Mouse (Mus musculus): ENCODE data around the gene Upk3bl. TPM values are rescaled to one million over a fixed set of nuclear protein-coding genes. Genes with fewer than 3 reads are reported as not detected.
A peak's percentile ranks its signal among the peaks of the same experiment; 100 is the strongest.
"Not testable (repeated sequence)": the region's sequence is repeated elsewhere in the genome, so short reads cannot be mapped to it uniquely, and the experiment has no call there.

The Upk3bl gene
- polyA plus RNA-seq, 1 experiment from 2014 or later, result 59.3 TPM

DNA sequence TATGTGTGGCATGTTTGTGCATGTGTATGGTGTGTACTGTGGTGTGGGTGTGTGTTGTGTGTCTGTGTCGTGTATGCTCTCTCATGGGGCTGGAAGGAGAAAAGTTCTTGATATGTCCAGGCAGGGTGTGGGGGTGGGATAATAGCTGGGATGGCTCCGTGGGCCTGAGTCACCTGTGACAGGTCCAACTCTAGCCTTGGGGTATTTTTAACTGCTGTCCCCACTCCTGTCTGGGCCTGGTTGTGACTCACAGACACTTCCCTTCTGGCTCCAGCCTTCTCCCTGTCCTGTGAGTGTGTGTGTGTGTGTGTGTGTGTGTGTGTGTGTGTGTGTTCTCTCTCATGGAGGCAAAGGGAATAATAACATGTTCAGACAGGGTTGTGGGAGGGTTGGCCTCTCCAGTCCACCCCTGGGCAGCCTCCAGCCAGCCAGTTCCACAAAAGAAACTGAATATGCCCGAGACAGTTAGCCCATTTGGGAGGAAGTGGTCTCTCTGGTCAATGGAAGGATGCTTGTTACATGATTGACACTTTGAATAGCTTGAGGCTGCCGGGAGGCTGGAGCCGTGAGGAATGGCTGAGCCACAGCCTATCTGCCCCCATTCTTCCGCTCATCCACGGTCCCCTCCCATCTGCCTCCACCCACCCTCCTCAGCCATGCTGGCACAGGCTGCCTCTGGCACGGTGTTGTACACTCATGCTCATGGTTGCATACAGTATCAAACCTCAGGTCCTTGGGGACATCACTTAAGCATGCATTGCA is 40.1 kb downstream of the Upk3bl start:
- 47% methylated on average over 8 of the region's 8 CpGs for WGBS
- ATAC-seq (ENCODE audit: insufficient number of reproducible peaks, low FRiP score, low TSS enrichment, low read depth), result no peak; the same call in 1 of the 2 replicates
- H3K36me3 ChIP-seq, result peaks cover 16% of the 10 kb centered on the region; the same call in 1 of the 2 replicates
- H3K4me2 ChIP-seq, result no peak overlapping the region
- H3K27ac ChIP-seq, result no peak overlapping the region
- no peaks in the 10 kb centered on the region for H3K9me3 ChIP-seq
- H3K4me3 ChIP-seq, result no peak overlapping the region
- no peak overlapping the region for H3K9ac ChIP-seq
- 0 out of 2 replicates have a peak, but pooled peaks cover under 1% of the 10 kb centered on the region for H3K4me1 ChIP-seq
- peaks cover under 1% of the 10 kb centered on the region; the same call in 1 of the 2 replicates for H3K27me3 ChIP-seq

DNA sequence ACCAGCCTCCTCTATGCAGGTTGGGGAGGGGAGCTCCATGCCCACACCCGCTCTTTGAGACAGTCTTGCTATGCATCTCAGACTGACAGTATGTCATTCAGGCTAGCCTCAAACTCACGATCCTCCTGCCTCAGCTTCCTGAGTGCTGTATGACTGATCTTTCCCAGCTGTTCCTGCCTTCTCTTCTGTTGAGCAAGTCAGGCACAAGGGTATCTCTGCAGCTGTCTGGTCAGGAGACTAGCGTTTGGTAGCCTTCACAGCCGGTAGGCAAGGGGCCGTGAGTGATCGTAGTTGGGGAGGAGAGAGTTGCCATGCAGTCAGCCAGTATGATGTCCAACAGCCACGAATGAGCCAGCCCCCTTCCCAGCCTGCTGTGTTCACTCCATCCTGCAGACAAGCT is 40.8 kb downstream of the Upk3bl start:
- Histone ChIP-seq H3K27me3 (no peaks in the 10 kb centered on the region), H3K9ac (no peak overlapping the region), H3K4me3 (no peak overlapping the region), H3K27ac (no peak overlapping the region), H3K36me3 (peaks cover 16% of the 10 kb centered on the region; the same call in 1 of the 2 replicates), H3K4me1 (no peaks in the 10 kb centered on the region), H3K9me3 (no peaks in the 10 kb centered on the region), H3K4me2 (no peak overlapping the region)
- WGBS, result 71% methylated on average over 7 of the region's 7 CpGs
- ATAC-seq (ENCODE audit: insufficient number of reproducible peaks, low FRiP score, low TSS enrichment, low read depth), result no peak

DNA sequence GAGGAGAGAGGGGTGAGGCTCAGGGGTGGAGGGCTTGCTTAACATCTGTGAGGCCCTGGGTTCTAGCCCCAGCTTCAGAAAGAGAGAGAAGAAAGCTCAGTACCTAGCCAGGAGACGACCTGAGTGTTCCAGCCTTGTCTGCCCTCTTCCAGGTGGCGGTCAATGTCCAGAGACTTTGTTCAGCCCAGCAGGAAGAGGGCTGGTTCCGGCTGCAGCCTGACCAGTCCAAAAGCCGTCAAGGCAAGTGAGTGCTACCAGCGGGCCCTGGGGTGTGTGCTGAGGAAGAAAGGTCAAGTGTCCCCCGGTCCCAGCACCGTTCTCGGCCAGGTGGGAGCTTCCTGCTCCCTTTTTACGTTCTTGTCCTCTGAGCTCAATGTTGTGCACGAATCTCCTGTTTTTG is 44.2 kb downstream of the Upk3bl start:
- no peak for ATAC-seq (ENCODE audit: insufficient number of reproducible peaks, low FRiP score, low TSS enrichment, low read depth)
- H3K27me3 ChIP-seq, result peaks cover 17% of the 10 kb centered on the region
- H3K4me2 ChIP-seq, result no peak overlapping the region
- H3K9ac ChIP-seq, result no peak overlapping the region
- H3K36me3 ChIP-seq, result peaks cover 9% of the 10 kb centered on the region; the same call in 1 of the 2 replicates
- peaks cover 9% of the 10 kb centered on the region for H3K4me1 ChIP-seq
- H3K27ac ChIP-seq, result no peak overlapping the region
- 85% methylated on average over 10 of the region's 10 CpGs for WGBS
- no peaks in the 10 kb centered on the region for H3K9me3 ChIP-seq
- no peak overlapping the region for H3K4me3 ChIP-seq

DNA sequence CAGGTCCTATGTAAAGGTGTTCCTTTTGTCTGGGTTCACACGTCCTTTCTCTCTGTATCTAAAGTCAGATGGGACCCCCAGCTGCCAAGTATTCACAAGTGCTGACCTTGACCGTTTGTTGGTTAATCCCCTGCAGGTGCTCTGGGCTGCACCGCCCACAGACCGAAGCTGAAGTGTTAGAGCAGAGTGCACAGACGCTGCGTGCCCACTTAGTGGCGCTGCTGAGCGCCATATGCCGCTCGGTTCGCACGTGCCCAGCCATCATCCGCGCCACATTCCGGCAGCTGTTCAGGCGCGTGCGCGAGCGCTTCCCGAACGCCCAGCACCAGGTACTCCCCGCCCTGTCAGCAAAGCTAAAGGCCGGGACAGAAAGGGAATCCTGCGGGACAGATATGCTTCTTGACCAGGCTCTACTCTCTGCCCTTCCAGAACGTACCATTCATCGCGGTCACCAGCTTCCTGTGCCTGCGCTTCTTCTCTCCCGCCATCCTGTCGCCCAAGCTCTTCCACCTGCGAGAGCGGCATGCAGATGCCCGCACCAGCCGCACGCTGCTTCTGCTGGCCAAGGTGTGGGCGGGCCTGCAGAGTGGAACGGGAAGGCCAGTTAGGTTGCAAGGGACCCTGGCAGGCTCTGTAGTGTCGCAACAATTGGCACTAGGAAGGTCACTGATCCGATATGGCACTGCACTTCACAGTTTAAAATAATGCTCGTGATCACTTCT is 48.0 kb downstream of the Upk3bl start:
- Histone ChIP-seq H3K27me3 (peaks cover 17% of the 10 kb centered on the region), H3K4me1 (peaks cover 9% of the 10 kb centered on the region), H3K9ac (no peak overlapping the region), H3K4me2 (peak overlapping the region; percentile 56), H3K36me3 (peaks cover 9% of the 10 kb centered on the region; the same call in 1 of the 2 replicates), H3K9me3 (no peaks in the 10 kb centered on the region), H3K4me3 (peak overlapping the region; percentile 30), H3K27ac (no peak overlapping the region)
- no peak for ATAC-seq (ENCODE audit: insufficient number of reproducible peaks, low FRiP score, low TSS enrichment, low read depth)
- 7% methylated on average over 41 of the region's 41 CpGs for WGBS

DNA sequence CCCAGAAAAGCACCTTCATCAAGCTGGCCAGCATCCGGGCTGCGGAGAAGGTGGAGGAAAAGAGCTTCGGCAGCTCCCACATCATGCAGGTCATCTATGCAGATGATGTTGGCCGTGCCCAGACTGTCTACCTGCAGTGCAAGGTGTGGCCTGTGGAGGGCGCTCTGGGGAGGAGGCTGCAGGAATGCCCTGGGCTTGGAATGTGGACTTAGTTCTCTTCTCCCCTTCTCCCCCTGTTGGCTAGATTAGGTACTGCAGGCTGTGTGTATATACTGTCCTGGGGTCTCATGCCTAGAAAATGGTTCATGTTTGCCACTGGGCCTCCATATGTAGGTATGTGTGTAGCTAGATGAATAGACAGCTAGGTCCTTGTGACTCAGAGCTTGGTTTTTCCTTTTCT is 50.2 kb downstream of the Upk3bl start:
- Histone ChIP-seq H3K4me3 (no peak overlapping the region), H3K27ac (no peak overlapping the region), H3K9ac (no peak overlapping the region), H3K36me3 (peaks cover 9% of the 10 kb centered on the region; the same call in 1 of the 2 replicates), H3K9me3 (no peaks in the 10 kb centered on the region), H3K27me3 (peaks cover 17% of the 10 kb centered on the region), H3K4me2 (no peak overlapping the region), H3K4me1 (peaks cover 9% of the 10 kb centered on the region)
- ATAC-seq (ENCODE audit: insufficient number of reproducible peaks, low FRiP score, low TSS enrichment, low read depth), result no peak
- WGBS, result 83% methylated on average over 5 of the region's 5 CpGs

DNA sequence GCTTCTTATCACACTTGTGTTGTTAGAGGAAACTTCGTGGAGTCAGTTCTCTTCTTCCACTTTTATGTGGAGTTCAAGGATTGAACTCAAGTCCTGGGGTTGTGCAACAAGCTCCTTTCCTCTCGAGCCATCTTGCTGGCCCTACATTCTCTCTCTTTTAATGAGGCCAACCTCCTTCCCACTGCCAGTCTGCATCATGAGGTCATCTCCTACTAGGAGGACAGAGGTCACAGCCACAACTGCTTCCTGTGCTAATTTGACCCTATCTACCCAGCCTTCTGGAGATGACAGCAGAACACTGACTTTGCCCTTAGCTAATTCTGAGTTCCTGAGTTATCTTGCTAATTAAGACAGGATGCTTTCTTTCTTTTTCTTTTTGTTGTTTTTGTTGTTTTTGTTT is 54.2 kb downstream of the Upk3bl start:
- no peak overlapping the region for H3K27ac ChIP-seq
- H3K9ac ChIP-seq, result no peak overlapping the region
- no peak overlapping the region for H3K4me3 ChIP-seq
- no peaks in the 10 kb centered on the region for H3K9me3 ChIP-seq
- WGBS, result 49% methylated on average over 2 of the region's 2 CpGs
- no peaks in the 10 kb centered on the region for H3K4me1 ChIP-seq
- peaks cover under 1% of the 10 kb centered on the region; the same call in 1 of the 2 replicates for H3K36me3 ChIP-seq
- H3K4me2 ChIP-seq, result no peak overlapping the region
- no peaks in the 10 kb centered on the region for H3K27me3 ChIP-seq
- no peak for ATAC-seq (ENCODE audit: insufficient number of reproducible peaks, low FRiP score, low TSS enrichment, low read depth)

DNA sequence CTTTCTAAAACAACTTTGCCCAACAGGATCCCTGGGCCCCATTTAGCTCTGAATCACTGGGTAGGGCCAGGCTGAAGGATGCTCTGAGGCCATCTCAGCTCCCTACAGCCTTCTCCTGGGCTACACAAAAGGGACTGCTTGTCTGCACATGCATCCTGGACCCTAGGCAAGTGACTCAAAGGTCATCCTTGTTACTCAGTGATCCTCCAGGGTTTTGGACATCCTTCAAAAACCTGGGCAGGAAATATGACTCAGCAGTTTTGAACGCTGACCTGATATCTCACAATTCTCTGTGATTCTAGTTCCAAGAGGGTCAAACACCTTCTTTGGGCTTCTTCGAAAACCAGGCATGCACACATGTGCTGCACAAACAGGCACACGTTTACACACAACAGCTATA is 54.8 kb downstream of the Upk3bl start:
- WGBS, result 78% methylated on average over 3 of the region's 3 CpGs

DNA sequence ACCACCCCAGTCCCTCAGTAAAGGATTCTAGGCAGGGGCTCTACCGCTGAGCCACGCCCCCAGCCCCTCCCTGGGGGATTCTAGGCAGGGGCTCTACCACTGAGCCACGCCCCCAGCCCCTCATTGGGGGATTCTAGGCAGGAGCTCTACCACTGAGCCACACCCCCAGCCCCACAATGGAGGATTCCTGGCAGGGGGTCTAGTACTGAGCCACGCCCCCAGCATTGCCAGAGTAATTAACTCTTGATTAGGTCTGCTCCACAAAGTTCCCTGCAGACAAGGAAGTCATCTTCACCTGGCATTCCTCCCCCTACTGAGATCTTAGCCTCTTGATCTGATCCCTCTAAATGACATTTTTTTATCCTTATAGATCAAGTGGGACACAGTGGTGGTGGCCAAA is 59.3 kb downstream of the Upk3bl start:
- not testable (repeated sequence) for H3K9ac ChIP-seq; H3K4me3 ChIP-seq; H3K4me2 ChIP-seq; H3K27ac ChIP-seq; H3K9me3 ChIP-seq; H3K27me3 ChIP-seq; H3K36me3 ChIP-seq; ATAC-seq (ENCODE audit: insufficient number of reproducible peaks, low FRiP score, low TSS enrichment, low read depth)
- WGBS, result 45% methylated on average over 4 of the region's 4 CpGs
- H3K4me1 ChIP-seq, result peaks cover 21% of the 10 kb centered on the region

More for the DNA sequence above, 54.8 kb downstream of the Upk3bl start:
- no peak overlapping the region for H3K4me2 ChIP-seq
- no peak overlapping the region for H3K27ac ChIP-seq
- no peaks in the 10 kb centered on the region for H3K4me1 ChIP-seq
- no peak overlapping the region for H3K4me3 ChIP-seq
- no peak for ATAC-seq (ENCODE audit: insufficient number of reproducible peaks, low FRiP score, low TSS enrichment, low read depth)
- H3K36me3 ChIP-seq, result no peaks in the 10 kb centered on the region; the same call in 1 of the 2 replicates
- H3K9me3 ChIP-seq, result no peaks in the 10 kb centered on the region
- no peaks in the 10 kb centered on the region for H3K27me3 ChIP-seq
- no peak overlapping the region for H3K9ac ChIP-seq

Small RNAs within 50 kb of the gene (microRNA-seq; reads per million reads assigned to microRNA genes)
- gene Mir7035, result 1.4 reads per million

Other genes with a start within 250 kb of the Upk3bl start
- 0.32 and 0.36 TPM in 2 replicates for gene Srrm3, start 247.6 kb upstream of the Upk3bl start, polyA plus RNA-seq (2015; fragmentation: Nextera tagmentation; extraction: Ambion mirVana)
- gene Hspb1, start 166.6 kb upstream of the Upk3bl start, polyA plus RNA-seq (2015; fragmentation: Nextera tagmentation; extraction: Ambion mirVana), result 1,190 and 1,326 TPM in 2 replicates
- 162 and 168 TPM in 2 replicates for gene Ywhag, start 119.9 kb upstream of the Upk3bl start, polyA plus RNA-seq (2015; fragmentation: Nextera tagmentation; extraction: Ambion mirVana)
- 2.0 and 2.1 TPM in 2 replicates for gene Ssc4d, start 80.0 kb upstream of the Upk3bl start, polyA plus RNA-seq (2015; fragmentation: Nextera tagmentation; extraction: Ambion mirVana)
- 0.17 and 0.44 TPM in 2 replicates for gene Zp3, start 74.4 kb upstream of the Upk3bl start, polyA plus RNA-seq (2015; fragmentation: Nextera tagmentation; extraction: Ambion mirVana)
- 35.5 and 36.2 TPM in 2 replicates for gene Dtx2, start 59.7 kb upstream of the Upk3bl start, polyA plus RNA-seq (2015; fragmentation: Nextera tagmentation; extraction: Ambion mirVana)
- gene Upk3b, start 16.0 kb upstream of the Upk3bl start, polyA plus RNA-seq (2015; fragmentation: Nextera tagmentation; extraction: Ambion mirVana), result 9.1 and 10.9 TPM in 2 replicates
- 12.1 and 13.6 TPM in 2 replicates for gene Rasa4, start 29.4 kb downstream of the Upk3bl start, polyA plus RNA-seq (2015; fragmentation: Nextera tagmentation; extraction: Ambion mirVana)
- 195 and 204 TPM in 2 replicates for gene Polr2j, start 62.1 kb downstream of the Upk3bl start, polyA plus RNA-seq (2015; fragmentation: Nextera tagmentation; extraction: Ambion mirVana)
- 31.5 and 32.3 TPM in 2 replicates for gene Lrwd1, start 81.6 kb downstream of the Upk3bl start, polyA plus RNA-seq (2015; fragmentation: Nextera tagmentation; extraction: Ambion mirVana)
- gene Alkbh4, start 81.7 kb downstream of the Upk3bl start, polyA plus RNA-seq (2015; fragmentation: Nextera tagmentation; extraction: Ambion mirVana), result 19.8 and 20.7 TPM in 2 replicates
- 8.3 and 10.3 TPM in 2 replicates for gene Orai2, start 116.2 kb downstream of the Upk3bl start, polyA plus RNA-seq (2015; fragmentation: Nextera tagmentation; extraction: Ambion mirVana)
- gene Prkrip1, start 144.5 kb downstream of the Upk3bl start, polyA plus RNA-seq (2015; fragmentation: Nextera tagmentation; extraction: Ambion mirVana), result 45.2 and 51.0 TPM in 2 replicates
- gene Sh2b2, start 192.1 kb downstream of the Upk3bl start, polyA plus RNA-seq (2015; fragmentation: Nextera tagmentation; extraction: Ambion mirVana), result 4.9 and 5.8 TPM in 2 replicates